Mouse (Mus musculus): ENCODE results near the gene Gm3164.
"Not testable (repeated sequence)": the region's sequence is repeated elsewhere in the genome, so short reads cannot be mapped to it uniquely, and the experiment has no call there.

Gene Gm3164

GRCm38 (mm10) chr14:4414965-4415835 is at the start of gene Gm3164:
Gene Gm3164 (plus strand): TSS chr14:4415448.
- DNase-seq: peak; percentile 62 to 70

DNA sequence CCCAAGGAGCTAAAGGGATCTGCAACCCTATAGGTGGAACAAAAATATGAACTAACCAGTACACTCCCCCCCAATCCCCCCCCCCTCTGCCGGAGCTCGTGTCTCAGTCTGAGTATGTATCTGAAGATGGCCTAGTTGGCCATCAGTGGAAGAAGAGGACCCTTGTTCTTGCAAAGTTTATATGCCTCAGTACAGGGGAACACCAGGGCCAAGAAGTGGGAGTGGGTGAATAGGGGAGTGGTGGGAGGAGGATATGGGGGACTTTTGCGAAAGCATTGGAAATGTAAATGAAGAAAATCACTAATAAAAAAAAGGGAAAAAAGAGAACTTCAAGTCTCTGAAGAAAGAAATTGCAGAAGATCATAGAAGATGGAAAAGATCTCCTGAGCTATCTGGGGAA is 46.3 kb upstream of the Gm3164 start:
- DNase-seq: not testable (repeated sequence)

GRCm38 (mm10) chr14:4369691-4370090 is 45.6 kb upstream of the Gm3164 start:
- not testable (repeated sequence) for DNase-seq

- not testable (repeated sequence) for DNase-seq
Measured at GRCm38 (mm10) chr14:4377871-4378270, 37.4 kb upstream of the Gm3164 start.

DNA sequence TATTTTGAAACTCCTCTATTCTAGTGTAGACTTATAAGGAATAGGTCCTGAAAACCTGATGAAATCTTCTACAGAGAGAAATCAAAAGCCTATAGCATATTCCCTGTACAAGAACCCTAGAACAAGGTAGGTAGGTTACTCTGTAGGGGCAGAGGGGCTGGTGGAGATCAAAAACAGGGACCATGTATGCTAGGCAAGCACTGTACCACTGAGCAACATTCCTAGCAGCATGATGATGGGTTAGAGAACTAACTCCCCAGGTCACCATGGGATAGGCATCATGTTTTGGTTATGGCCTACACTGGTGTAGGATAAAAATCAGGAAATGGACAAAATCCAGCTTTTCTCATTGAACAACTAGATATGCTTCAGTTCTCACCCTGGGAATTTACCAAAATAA is 29.6 kb upstream of the Gm3164 start:
- DNase-seq: not testable (repeated sequence)

DNA sequence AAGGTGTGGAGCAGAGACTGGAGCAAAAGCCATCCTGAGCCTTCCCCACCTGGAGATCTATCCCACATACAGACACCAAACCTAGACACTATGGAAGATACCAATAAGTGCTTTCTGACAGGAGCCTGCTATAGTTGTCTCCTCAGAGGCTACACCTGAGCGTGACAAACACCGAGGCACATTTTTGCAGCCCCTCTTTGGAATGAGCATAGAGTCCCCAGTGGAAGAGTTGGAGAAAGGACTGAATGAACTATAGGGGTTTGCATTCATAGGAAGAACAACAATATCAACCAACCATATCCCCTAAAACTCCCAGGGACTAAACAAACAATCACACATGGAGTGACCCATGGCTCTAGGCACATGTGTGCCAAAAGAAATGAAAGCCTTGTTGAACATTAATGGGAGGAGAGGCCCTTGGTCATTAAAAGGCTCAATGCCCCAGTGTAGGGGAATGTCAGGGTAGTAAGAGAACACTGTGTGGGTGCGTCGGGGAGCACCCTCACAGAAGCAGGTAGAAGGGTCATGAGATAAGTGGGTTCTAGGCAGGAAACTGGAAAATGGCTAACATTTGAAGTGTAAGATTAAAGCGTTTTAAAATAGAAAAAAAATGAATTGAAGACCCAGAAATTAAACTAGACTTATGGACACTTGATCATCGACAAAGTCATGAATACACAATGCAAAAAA is 22.3 kb upstream of the Gm3164 start:
- peak in 1 of 2 experiments; percentile 13 for DNase-seq

DNA sequence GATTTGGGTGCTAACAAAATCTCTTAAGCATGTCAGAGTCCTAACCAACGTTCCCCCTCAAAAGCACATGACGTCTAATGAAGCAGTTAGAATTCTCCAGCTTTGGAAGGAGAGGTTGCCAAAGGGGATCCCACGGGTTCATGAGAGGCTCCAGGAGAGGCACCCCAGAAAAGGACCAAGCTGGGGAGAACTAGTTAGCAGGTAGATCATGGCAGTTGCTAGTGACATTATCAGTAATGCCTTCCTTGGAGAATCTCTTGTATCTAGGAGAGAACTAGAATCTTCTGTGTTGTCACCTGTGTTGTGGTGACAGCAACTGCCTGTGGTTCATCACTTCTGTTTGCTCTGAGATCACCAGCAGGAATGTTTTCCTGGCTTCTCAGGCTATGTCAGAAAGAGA is 18.0 kb upstream of the Gm3164 start, which contains the start of gene Gm3159:
Gm3159 (plus strand) TSS at position 301 of the 400 bp plus-strand sequence.
- not testable (repeated sequence) for DNase-seq

- not testable (repeated sequence) for DNase-seq
Measured at GRCm38 (mm10) chr14:4398624-4399023, 16.6 kb upstream of the Gm3164 start.

DNA sequence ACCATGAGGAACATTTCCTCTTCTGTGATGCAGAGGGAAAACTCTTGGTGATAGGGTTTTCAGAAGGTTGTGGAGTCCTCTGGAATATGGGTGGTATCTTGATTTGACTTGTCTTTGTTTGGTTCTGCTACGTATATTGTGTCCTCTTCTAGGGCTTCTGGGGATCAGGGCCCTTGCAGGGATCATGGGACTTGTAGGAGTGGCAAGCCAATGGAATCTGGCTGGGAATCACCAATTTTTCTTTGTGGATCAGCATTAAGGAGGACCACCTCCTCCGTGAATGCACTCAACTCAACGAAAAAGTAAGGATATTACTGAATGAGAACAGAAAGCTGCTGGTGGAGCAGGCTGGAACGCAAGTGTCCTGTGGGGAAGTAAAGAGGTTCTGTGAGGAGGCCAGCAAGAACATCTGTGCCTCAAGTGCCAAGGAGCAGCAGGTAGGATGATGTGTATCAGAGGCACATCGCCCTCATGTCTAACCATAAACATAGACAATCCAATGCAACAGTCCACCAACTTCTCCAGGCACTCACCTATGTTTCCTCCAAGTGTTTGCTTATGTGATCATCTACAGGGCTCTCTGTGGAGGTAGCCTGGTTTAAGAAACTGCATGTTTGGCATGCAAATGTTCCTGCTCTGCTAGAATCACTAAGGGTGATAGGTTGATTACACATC is 15.0 kb upstream of the Gm3164 start:
- not testable (repeated sequence) for DNase-seq

- not testable (repeated sequence) for DNase-seq
Measured at GRCm38 (mm10) chr14:4401245-4401644, 14.0 kb upstream of the Gm3164 start.

- not testable (repeated sequence) for DNase-seq
Measured at GRCm38 (mm10) chr14:4403840-4404239, 11.4 kb upstream of the Gm3164 start.

DNA sequence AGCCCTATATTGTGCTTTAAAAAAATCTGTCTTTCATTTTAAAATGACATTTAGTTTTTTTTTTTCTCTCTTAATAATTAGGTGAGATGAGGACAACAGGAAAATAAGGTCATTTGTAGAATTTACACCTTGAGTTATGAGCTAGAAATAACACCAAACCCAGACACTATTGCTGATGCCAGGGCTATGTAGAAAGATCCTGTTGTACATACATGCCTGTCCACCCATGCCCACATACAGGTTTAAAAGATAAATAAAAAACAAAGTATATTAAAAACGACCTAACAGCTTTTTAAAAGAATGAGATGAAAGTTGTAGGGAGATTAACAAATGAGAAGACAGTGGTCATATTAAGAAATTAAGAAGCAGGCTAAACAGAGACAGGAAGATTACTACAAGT is 5.3 kb upstream of the Gm3164 start:
- DNase-seq: not testable (repeated sequence)

DNA sequence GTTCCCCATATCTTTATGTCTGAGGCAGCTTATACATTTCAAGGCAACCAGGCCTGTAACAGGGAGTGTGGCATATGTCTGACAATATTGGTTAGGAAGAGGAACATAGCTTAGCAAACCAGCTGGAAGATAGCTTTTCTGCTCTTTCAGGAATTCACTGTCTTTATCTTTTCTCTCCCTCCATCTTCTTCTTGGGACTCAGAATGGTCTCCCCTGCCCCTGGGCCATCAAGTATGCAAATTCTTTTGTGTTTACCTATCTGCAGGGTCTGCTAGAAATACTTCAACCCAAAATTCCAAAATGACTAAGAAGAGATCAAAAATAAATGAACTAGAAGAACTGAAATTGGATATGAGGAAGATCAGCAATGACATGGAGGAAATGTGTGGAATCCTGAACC is 15.4 kb downstream of the Gm3164 start, which contains the start of gene Gm3173:
Gm3173 (plus strand) TSS at position 301 of the 400 bp plus-strand sequence.
- DNase-seq: not testable (repeated sequence)

- not testable (repeated sequence) for DNase-seq
Measured at GRCm38 (mm10) chr14:4481445-4481844, 66.2 kb downstream of the Gm3164 start, which contains the start of gene Gm3182. Gene Gm3182 (plus strand): TSS chr14:4481745.

Measured in kidney, postnatal 36 days (tissue).